Mouse (Mus musculus) adrenal gland, adult 8-10 months (tissue): Measurements from ENCODE around the gene Ube3c. TPM values are rescaled to one million over a fixed set of nuclear protein-coding genes. Genes with fewer than 3 reads are reported as not detected.
"Not testable (repeated sequence)": the region's sequence is repeated elsewhere in the genome, so short reads cannot be mapped to it uniquely, and the experiment has no call there.

Source experiments
- DNase-seq: peaks from one replicate; pipeline ENCODE4 v3.0.0; 2022
- total RNA-seq, 4 experiments: library from RNA; stranded (reverse); gene quantifications; 2 replicates each; pipeline ENCODE4 v1.2.4; 2022

Gene Ube3c
- total RNA-seq: 10 to 100 TPM; 52.5 to 67.8 (median 58.2) TPM

DNA sequence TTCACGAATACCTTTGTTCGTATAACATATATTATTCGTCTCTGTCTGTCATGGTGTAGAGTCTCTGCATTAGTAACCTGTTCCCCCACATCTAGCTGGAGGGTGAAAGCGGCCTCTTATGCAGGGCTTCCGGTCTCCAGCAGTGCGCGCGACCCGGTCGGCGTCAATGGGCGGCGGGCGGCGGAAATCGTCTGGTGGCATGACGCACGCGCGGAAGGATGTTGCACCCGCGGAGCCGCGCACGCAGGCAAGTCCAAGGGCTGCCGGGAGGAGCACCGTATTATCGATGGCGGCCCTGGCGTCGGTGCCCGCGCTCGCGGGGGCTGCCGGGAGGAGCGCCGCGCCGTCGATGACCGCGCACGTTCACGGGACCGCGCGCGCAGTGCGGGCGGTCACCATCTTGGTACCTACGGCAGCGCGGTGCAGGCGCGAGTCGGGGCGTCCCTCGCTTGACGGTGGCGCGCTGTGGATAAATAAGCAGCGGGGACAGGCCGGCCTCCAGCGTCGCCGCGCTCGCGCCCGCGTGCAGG, at the start of gene Ube3c:
Gene Ube3c, plus strand, starts transcription at position 395 of the 530 bp plus-strand sequence.
- peak; percentile 98 for DNase-seq

DNA sequence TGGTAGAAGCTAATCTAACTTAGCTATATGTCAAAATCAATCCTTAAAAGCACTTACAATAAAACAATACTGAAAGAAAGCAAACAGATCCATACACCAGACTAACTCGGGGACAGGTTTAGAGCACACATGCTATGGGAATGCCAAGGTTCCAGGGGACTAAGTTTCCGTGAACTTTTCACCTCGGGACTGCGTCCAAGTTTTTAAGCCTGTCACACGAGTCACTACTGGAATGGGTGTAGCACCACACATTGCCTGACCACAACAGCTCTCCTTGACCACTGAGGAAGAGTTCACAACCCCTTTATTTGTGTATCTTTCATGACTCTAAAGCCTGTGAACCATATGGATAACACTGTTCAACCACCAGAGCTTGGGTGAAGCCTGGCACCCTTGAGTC, 8.9 kb upstream of the Ube3c start:
- no peak for DNase-seq

DNA sequence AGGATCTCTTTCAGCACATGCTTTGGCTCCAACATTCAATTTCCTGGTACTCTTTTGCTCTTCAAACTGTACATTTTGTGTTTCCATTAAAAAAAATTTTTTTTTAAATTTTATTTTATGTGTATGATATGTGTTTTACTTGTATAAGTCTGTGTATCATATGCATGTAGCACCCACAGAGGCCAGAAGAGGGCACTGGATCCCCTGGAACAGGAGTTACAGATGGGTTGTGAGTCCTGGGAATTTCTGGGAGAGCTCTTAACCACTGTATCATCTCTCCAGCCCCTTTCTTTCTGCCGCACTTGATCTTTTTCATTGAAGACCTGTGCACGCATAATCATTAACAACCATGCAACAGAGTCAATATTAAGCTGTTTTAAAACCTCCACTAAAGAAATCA, 8.4 kb upstream of the Ube3c start:
- DNase-seq: no peak

DNA sequence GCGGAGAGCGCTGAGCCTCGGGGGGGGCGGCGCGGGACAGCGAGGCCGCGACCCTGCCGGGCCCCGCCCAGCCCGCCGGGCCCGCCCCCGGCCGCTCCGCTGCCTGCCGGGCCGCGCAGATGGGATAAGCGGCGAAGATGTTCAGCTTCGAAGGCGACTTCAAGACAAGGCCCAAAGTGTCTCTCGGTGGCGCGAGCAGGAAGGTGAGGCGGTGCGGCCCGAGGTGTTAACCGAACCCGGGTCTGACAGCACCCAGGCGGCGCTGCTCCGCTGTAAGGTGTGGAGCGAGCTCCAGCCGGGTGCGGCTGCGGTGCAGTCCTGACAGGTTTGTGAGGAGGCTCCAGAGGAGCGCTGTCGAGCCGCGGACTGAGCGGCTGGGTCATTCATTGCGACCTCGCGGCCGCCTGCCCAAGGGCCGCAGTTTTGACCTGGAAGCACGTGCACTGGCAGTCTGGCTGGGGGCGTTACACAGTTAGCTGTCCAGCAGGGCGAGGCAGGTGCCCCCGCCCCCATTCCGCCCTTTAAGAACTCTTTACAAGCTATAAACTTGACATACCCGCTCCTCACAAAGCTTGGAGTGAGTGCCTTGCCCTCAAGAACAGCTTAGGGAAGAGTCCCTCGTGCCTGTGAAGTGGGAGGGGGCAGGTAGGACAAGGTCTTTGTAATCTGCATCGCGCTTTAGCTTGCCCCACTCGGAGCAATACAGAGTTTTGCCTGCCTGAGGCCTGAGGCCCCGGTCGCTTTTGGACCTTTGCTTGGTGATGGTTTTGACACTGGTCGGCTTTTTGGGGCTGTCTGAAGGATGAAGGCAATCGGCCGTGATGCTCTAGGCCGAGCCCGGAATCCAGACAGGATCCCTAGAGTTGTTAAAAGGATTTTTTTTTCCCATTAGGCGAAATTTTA, 587 bp downstream of the Ube3c start:
- DNase-seq: no peak

DNA sequence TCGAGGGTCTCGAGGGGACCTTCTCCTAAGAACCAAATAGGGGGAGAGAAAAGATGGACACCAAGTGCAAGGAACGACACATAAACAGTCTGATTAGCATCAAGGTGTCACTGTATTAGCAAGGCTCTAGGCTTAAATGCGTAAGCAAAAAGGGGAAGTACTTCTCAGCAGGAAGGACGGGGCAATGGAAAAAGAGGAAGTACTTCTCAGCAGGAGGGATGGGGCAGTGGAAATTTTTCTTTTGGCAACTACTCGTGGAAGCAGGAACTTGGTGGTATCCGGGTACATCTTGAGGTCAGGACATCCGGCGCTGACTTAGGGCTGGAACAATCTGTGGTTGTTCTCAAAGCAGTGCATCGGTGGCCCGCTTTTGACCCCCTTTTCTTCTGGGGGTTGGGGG, 5.2 kb downstream of the Ube3c start:
- not testable (repeated sequence) for DNase-seq

GRCm38 (mm10) chr5:29575085-29575484, 6.0 kb downstream of the Ube3c start:
- DNase-seq: no peak

GRCm38 (mm10) chr5:29577795-29578631, 9.0 kb downstream of the Ube3c start:
- no peak for DNase-seq

- no peak for DNase-seq
Measured at GRCm38 (mm10) chr5:29583880-29584595, 15.0 kb downstream of the Ube3c start.

- not testable (repeated sequence) for DNase-seq
Measured at GRCm38 (mm10) chr5:29592161-29592560, 23.1 kb downstream of the Ube3c start.

DNA sequence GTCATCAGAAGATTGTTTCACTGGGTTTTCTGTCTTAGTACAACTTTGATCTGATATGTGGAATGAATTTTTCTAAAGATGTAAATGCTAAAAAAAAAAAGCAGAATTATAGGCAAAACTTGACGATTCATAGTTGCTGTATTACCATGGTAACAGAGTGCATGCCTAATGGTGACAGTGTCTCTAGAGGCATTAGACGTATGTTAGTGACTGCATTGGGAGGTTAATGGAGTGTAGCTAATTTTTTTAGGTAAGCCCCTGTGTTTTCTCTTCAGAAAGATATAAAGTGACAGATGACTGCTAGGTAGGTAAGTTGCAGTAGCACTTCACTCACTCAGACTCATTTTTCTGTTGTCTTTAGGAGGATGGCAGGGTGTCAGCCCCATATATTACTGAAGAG, 37.5 kb downstream of the Ube3c start:
- DNase-seq: no peak

- DNase-seq: no peak
Measured at GRCm38 (mm10) chr5:29625610-29626009, 56.6 kb downstream of the Ube3c start.

DNA sequence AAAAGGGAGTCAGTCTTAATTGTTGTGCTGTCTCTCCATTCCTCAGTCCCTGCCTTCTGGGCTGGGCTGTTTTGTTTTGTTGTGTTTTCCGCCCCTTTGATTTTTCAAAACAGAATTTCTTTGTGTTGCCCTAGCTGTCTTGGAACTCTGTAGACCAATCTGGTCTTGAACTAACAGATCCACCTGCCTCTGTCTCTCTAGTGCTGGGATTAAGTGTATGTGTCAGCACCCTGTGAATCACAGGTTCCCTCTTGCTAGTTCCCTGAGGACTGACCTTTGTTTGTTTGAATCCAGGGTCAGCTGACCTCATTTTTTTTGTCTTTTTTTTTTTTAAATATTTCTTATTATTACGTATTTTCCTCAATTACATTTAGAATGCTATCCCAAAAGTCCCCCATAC, 60.9 kb downstream of the Ube3c start:
- no peak for DNase-seq

- no peak for DNase-seq
Measured at GRCm38 (mm10) chr5:29631711-29632110, 62.7 kb downstream of the Ube3c start.

DNA sequence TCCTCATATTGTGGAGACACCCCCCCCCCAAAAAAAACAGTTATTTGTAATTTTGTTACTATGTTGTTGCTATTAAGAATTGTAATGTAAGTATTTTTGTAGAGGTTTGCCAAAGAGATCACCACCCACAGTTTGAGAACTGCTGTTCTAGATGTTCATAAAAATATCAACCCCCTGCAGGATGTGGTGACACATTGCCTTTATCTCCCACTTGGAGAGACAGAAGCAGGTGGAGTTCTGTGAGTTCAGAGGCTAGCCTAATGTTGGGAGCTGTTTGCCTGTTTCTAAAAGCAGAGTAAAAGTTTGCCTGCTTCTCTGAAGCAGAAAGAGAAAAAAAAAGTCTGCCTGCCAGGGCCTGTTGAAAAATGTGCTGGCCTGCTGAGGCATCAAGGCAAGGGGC, 67.3 kb downstream of the Ube3c start:
- DNase-seq: no peak

DNA sequence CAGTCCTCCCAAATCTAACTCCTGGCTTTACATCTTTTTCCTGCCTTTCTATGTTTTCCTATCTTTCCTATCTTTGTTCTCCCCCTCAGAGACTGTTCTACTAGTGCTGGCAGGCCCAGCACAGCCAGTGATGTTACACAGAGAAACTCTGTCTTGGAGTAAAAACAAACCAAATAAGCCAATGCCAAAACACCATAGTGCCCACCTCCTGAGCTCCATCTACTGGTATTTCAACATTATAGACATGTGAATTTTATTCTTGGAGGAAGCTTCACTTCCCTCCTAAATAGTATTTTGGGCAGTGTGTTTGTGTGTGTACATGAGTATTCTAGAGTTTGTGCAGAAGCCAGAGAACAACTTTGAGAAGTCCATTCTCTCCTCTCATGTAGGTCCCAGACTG, 67.8 kb downstream of the Ube3c start:
- no peak for DNase-seq

- DNase-seq: no peak
Measured at GRCm38 (mm10) chr5:29641124-29641884, 72.3 kb downstream of the Ube3c start.

DNA sequence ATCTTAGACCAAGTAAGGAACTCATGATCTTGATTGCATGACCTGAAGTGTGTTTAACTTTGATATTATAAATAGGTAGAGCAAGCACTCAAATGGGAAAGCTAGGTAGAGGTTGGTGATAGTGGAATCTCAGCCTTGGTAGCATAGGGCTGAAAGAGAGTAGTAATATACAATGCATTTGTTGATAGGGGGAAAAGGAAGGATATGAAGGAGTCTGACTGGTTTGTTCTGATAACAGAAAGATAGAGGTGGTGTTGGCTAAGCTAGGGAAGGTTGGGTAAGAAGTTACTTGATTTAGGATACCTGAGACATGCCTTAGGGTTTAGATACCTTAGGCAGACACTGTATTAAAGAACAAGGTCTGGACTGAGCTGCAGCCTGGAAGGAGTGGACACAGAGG, 82.7 kb downstream of the Ube3c start:
- DNase-seq: no peak

DNA sequence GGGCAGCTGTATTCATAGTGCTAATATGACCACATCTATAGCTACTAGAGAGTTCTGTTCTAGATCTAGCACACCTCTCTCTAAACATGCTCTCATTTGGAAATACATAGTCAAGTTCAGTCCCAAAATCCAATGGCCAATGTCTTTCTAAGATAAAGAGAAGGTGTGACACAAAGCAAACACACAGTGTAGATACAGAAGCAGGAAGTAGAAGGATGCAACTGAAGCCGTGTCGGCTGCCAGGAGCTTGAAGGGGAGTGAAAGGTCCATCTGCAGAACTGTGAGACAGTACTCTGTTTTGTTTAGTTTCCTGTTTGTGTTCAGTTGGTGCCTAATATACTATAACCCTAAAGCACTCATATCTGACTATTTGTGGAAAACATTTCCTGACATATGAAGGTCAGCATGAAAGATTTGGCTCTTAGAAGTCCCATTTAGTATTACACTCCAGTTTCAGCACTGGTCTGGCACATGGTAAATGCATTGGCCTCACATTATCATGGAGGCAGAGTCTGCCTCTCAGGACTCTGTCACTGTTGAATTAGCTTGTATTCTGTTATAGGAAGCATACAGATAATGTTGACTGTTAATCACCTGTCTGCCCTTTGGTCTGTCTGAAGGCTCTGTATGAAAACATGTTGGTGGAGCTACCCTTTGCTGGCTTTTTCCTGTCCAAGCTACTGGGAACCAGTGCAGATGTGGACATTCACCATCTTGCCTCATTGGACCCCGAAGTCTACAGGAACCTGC, 88.7 kb downstream of the Ube3c start:
- no peak for DNase-seq

GRCm38 (mm10) chr5:29661246-29661645, 92.2 kb downstream of the Ube3c start:
- not testable (repeated sequence) for DNase-seq

DNA sequence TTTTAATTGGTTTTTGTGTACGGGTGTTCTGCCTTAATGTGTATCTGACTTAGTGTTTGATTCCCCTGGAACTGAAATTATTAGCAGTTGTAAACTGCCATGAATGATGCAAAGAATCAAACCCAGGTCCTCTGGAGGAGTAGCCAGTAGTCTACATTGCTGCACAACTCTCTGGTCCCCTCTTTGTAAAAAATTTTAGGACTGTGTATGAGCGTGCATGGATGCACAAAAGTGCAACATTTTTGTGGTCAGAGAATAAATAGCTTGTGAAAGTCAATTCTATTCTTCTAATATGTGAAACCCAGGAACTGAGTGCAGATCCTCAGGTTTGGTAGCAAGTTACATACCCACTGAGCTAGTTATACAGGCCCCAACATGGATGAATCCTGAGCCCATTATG, 96.3 kb downstream of the Ube3c start:
- no peak for DNase-seq

GRCm38 (mm10) chr5:29672551-29672950, 103.5 kb downstream of the Ube3c start:
- peak; percentile 29 for DNase-seq
